Mouse (Mus musculus) liver, embryonic 11.5 days (tissue): ENCODE data around the gene Ptprcap. TPM values are rescaled to one million over a fixed set of nuclear protein-coding genes. Genes with fewer than 3 reads are reported as not detected.

ENCODE experiments used
- ATAC-seq: fragments of 200-750 bp; cut with Nextera tagmentation; replicated peaks from 2 replicates; pipeline ENCODE4 v1.8.0; 2017; ENCODE audit warnings: moderate number of reproducible peaks, mild to moderate bottlenecking, moderate TSS enrichment, moderate library complexity; ENCODE audit not compliant: low FRiP score
- DNase-seq: peaks from one replicate; pipeline ENCODE4 v3.0.0-alpha.2; 2017; ENCODE audit warnings: low spot score
- H3K27ac ChIP-seq: fragments of 300-500 bp; sonication (generic); 2 replicates; pipeline ENCODE4 v1.5.1; 2014; ENCODE audit warnings: mild to moderate bottlenecking, low read depth, low read length, control low read depth
- H3K27me3 ChIP-seq: fragments of 300-500 bp; sonication (generic); replicated peaks from 2 replicates; pipeline ENCODE4 v1.6.1; 2014; ENCODE audit warnings: low read length, mixed read lengths; ENCODE audit not compliant: control insufficient read depth, insufficient read depth
- H3K36me3 ChIP-seq: fragments of 300-500 bp; sonication (generic); 2 replicates; pipeline ENCODE4 v1.6.1; 2014; ENCODE audit warnings: mild to moderate bottlenecking, low read length, moderate library complexity, mixed read lengths; ENCODE audit not compliant: control insufficient read depth, insufficient read depth
- H3K4me1 ChIP-seq: fragments of 300-500 bp; sonication (generic); replicated peaks from 2 replicates; pipeline ENCODE4 v1.6.1; 2014; ENCODE audit warnings: low read length, mixed read lengths; ENCODE audit not compliant: control insufficient read depth, insufficient read depth
- H3K4me2 ChIP-seq: fragments of 300-500 bp; sonication (generic); 2 replicates; pipeline ENCODE4 v1.6.1; 2014; ENCODE audit warnings: mild to moderate bottlenecking, control low read depth, moderate library complexity
- H3K4me3 ChIP-seq: fragments of 300-500 bp; sonication (generic); 2 replicates; pipeline ENCODE4 v1.5.1; 2014; ENCODE audit warnings: low read depth, low read length, control low read depth
- H3K9ac ChIP-seq: fragments of 300-500 bp; sonication (generic); 2 replicates; pipeline ENCODE4 v1.6.1; 2014; ENCODE audit warnings: low read depth, low read length, control low read depth
- H3K9me3 ChIP-seq: fragments of 300-500 bp; sonication (generic); 2 replicates; pipeline ENCODE4 v1.6.1; 2016; ENCODE audit warnings: low read length, inconsistent platforms, mixed read lengths; ENCODE audit not compliant: control insufficient read depth
- WGBS: fragments of 180-500 bp; shearing (Covaris S2); extraction: QIAGEN DNeasy Blood & Tissue Kit; methylation state at CpG from one replicate; pipeline ENCODE4 v1.1.7; 2014; 5-methylcytosine and 5-hydroxymethylcytosine counted together
- polyA plus RNA-seq: library from polyadenylated mRNA; unstranded; fragments of >200 nt; fragmentation: Nextera tagmentation; extraction: Ambion mirVana; gene quantifications from 2 replicates; pipeline ENCODE4 v1.2.1, GENCODE M21; 2014

Ptprcap gene
- polyA plus RNA-seq, 1 experiment from 2014 or later: 41.1 TPM

GRCm38 (mm10) chr19:4191528-4192250, 38.3 kb downstream of the Ptprcap start, which contains the start of gene Ppp1ca:
Gene Ppp1ca, plus strand, starts transcription at chr19:4192065.
- no peaks in the 10 kb centered on the region for H3K27me3 ChIP-seq
- WGBS: 7% methylated on average over 36 of the region's 47 CpGs
- peak within 1 kb of the TSS; percentile 90 for H3K27ac ChIP-seq
- peaks cover 32% of the 10 kb centered on the region for H3K36me3 ChIP-seq
- peak within 1 kb of the TSS; percentile 95 for H3K4me3 ChIP-seq
- DNase-seq (peak; percentile 98), ATAC-seq (peak; percentile 94)
- H3K9ac ChIP-seq: peak within 1 kb of the TSS; percentile 98
- no peaks in the 10 kb centered on the region for H3K9me3 ChIP-seq
- H3K4me2 ChIP-seq: peak within 1 kb of the TSS; percentile 95
- peaks cover 37% of the 10 kb centered on the region for H3K4me1 ChIP-seq

GRCm38 (mm10) chr19:4192251-4192985, 39.0 kb downstream of the Ptprcap start:
- DNase-seq: no peak
- Histone ChIP-seq H3K27me3 (no peaks in the 10 kb centered on the region), H3K4me1 (peaks cover 37% of the 10 kb centered on the region), H3K4me2 (peak overlapping the region; percentile 95), H3K9ac (peak overlapping the region; percentile 98), H3K27ac (peak overlapping the region; percentile 90), H3K9me3 (no peaks in the 10 kb centered on the region), H3K4me3 (peak overlapping the region; percentile 95), H3K36me3 (peaks cover 36% of the 10 kb centered on the region)
- WGBS: under 1% methylated on average over 50 of the region's 52 CpGs
- peak; percentile 56 for ATAC-seq

- Histone ChIP-seq H3K4me1 (peaks cover 37% of the 10 kb centered on the region), H3K4me2 (peak overlapping the region; percentile 95), H3K4me3 (peak overlapping the region; percentile 95), H3K27me3 (no peaks in the 10 kb centered on the region), H3K9me3 (no peaks in the 10 kb centered on the region), H3K9ac (peak overlapping the region; percentile 98), H3K27ac (peak overlapping the region; percentile 90; the same call in 1 of the 2 replicates), H3K36me3 (peaks cover 37% of the 10 kb centered on the region)
- 55% methylated on average over 6 of the region's 6 CpGs for WGBS
- DNase-seq (no peak), ATAC-seq (no peak)
These were observed 39.7 kb downstream of the Ptprcap start for GRCm38 (mm10) chr19:4193129-4193528.

GRCm38 (mm10) chr19:4194021-4194724, 40.8 kb downstream of the Ptprcap start:
- no peak overlapping the region for H3K27ac ChIP-seq
- peaks cover 41% of the 10 kb centered on the region for H3K36me3 ChIP-seq

GRCm38 (mm10) chr19:4194776-4195650, 41.6 kb downstream of the Ptprcap start:
- 81% methylated on average over 12 of the region's 12 CpGs for WGBS
- Histone ChIP-seq H3K9ac (no peak overlapping the region), H3K4me3 (no peak overlapping the region; the same call in 1 of the 2 replicates), H3K27ac (no peak overlapping the region), H3K36me3 (peaks cover 44% of the 10 kb centered on the region), H3K4me1 (peaks cover 39% of the 10 kb centered on the region), H3K4me2 (no peak overlapping the region), H3K27me3 (no peaks in the 10 kb centered on the region), H3K9me3 (no peaks in the 10 kb centered on the region)
- ATAC-seq (no peak), DNase-seq (no peak)

More at GRCm38 (mm10) chr19:4194021-4194724, 40.8 kb downstream of the Ptprcap start:
- 82% methylated on average over 8 of the region's 8 CpGs for WGBS
- DNase-seq (no peak), ATAC-seq (no peak)
- Histone ChIP-seq H3K4me1 (peaks cover 37% of the 10 kb centered on the region), H3K27me3 (no peaks in the 10 kb centered on the region), H3K4me2 (peak overlapping the region; percentile 95), H3K9ac (no peak overlapping the region), H3K9me3 (no peaks in the 10 kb centered on the region), H3K4me3 (no peak overlapping the region; the same call in 1 of the 2 replicates)

GRCm38 (mm10) chr19:4196048-4196447, 42.6 kb downstream of the Ptprcap start:
- H3K9ac ChIP-seq: no peak overlapping the region; the same call in 1 of the 2 replicates
- no peak overlapping the region for H3K4me3 ChIP-seq
- peaks cover 44% of the 10 kb centered on the region for H3K36me3 ChIP-seq
- WGBS: 72% methylated on average over 2 of the region's 2 CpGs
- no peak overlapping the region for H3K4me2 ChIP-seq
- H3K27me3 ChIP-seq: no peaks in the 10 kb centered on the region
- ATAC-seq (no peak), DNase-seq (no peak)
- no peak overlapping the region for H3K27ac ChIP-seq
- H3K9me3 ChIP-seq: no peaks in the 10 kb centered on the region
- peaks cover 40% of the 10 kb centered on the region for H3K4me1 ChIP-seq

GRCm38 (mm10) chr19:4196548-4196947, 43.1 kb downstream of the Ptprcap start:
- Histone ChIP-seq H3K27me3 (no peaks in the 10 kb centered on the region), H3K4me2 (no peak overlapping the region), H3K9me3 (no peaks in the 10 kb centered on the region), H3K36me3 (peaks cover 44% of the 10 kb centered on the region), H3K27ac (no peak overlapping the region), H3K4me1 (peaks cover 35% of the 10 kb centered on the region), H3K9ac (peak overlapping the region; percentile 23; the same call in 1 of the 2 replicates), H3K4me3 (no peak overlapping the region)
- 64% methylated on average over 5 of the region's 5 CpGs for WGBS
- no peak for ATAC-seq
- DNase-seq: no peak

- no peak overlapping the region; the same call in 1 of the 2 replicates for H3K9ac ChIP-seq
- H3K4me1 ChIP-seq: peaks cover 37% of the 10 kb centered on the region
- no peak overlapping the region for H3K4me2 ChIP-seq
- H3K27ac ChIP-seq: peak overlapping the region; percentile 50
- no peaks in the 10 kb centered on the region for H3K27me3 ChIP-seq
- H3K4me3 ChIP-seq: no peak overlapping the region
- ATAC-seq: no peak
- H3K9me3 ChIP-seq: no peaks in the 10 kb centered on the region
- DNase-seq: no peak
- 73% methylated on average over 3 of the region's 3 CpGs for WGBS
- H3K36me3 ChIP-seq: peaks cover 44% of the 10 kb centered on the region
These were observed 43.8 kb downstream of the Ptprcap start for GRCm38 (mm10) chr19:4197180-4197579.
